Mouse (Mus musculus) inflammation-experienced regulatory T-cells, adult 16 weeks (primary cell): ENCODE data around the gene Cpeb3. TPM values are rescaled to one million over a fixed set of nuclear protein-coding genes. Genes with fewer than 3 reads are reported as not detected.

ENCODE experiments used
- polyA plus RNA-seq: library from polyadenylated mRNA; unstranded; fragments of 100-300 nt; shearing (Covaris generic); gene quantifications from one replicate; pipeline ENCODE4 v1.2.1, GENCODE M21; 2017

The Cpeb3 gene
- not detected for polyA plus RNA-seq

DNA sequence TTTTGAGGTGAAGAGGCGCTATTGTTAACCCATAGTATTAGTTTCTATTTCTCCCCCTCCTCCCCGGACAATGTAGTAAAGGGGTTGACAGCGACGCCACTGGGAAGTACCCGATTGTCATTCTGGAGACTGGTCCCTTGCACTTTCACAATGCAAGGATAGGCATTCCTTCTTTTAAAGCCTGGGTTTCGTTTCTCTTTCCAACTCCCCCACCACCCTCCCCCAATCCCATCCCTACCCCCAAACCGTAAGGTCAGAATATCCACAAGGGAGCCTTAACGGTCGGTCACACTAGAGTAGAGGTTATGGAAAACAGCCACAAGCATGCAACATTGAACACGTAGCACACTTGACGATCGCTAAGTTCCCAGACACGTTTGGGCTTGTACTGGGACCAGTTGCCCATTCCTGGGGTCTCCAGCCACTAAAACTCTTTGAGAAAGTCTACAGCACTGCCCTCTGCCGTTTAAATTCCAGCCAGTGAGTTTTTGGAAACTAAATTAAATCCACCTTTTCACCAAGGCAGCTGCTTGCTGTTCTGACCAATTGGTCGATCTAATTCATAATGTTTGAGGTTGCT is at the start of gene Cpeb3:
Gene Cpeb3 (minus strand): TSS at position 426 of the 580 bp plus-strand sequence.

GRCm38 (mm10) chr19:37207303-37208175 is 862 bp downstream of the Cpeb3 start, which contains the start of gene March5:
Gene March5 (plus strand): TSS chr19:37207543.

Other genes with a start within 250 kb of the Cpeb3 start
- gene March5, start 1.1 kb downstream of the Cpeb3 start, polyA plus RNA-seq, result 16.9 TPM
- gene Ide, start 129.3 kb upstream of the Cpeb3 start, polyA plus RNA-seq, result 82.0 TPM
- 8.0 TPM for gene Kif11, start 167.8 kb upstream of the Cpeb3 start, polyA plus RNA-seq
- gene Hhex, start 226.2 kb upstream of the Cpeb3 start, polyA plus RNA-seq, result 0.55 TPM